Mouse (Mus musculus) A20 (cell line): Measurements from ENCODE around the gene Ttc37.

Source experiments
- DNase-seq: peaks from one replicate; pipeline ENCODE4 v3.0.0-alpha.2; 2011; ENCODE audit warnings: low read depth, low spot score

The Ttc37 gene

GRCm38 (mm10) chr13:76098493-76099303, at the start of gene Ttc37, which contains the start of gene Arsk:
Gene Ttc37 (plus strand): TSS chr13:76098734.
Gene Arsk (minus strand): TSS chr13:76098660.
- DNase-seq: peak; percentile 96

GRCm38 (mm10) chr13:76055391-76056232, 42.9 kb upstream of the Ttc37 start:
- DNase-seq: no peak

- DNase-seq: no peak
Measured at GRCm38 (mm10) chr13:76056261-76056724, 42.2 kb upstream of the Ttc37 start.

GRCm38 (mm10) chr13:76056896-76057266, 41.7 kb upstream of the Ttc37 start, which contains the start of gene Gpr150:
Gene Gpr150 (minus strand): TSS chr13:76056996.
- no peak for DNase-seq

DNA sequence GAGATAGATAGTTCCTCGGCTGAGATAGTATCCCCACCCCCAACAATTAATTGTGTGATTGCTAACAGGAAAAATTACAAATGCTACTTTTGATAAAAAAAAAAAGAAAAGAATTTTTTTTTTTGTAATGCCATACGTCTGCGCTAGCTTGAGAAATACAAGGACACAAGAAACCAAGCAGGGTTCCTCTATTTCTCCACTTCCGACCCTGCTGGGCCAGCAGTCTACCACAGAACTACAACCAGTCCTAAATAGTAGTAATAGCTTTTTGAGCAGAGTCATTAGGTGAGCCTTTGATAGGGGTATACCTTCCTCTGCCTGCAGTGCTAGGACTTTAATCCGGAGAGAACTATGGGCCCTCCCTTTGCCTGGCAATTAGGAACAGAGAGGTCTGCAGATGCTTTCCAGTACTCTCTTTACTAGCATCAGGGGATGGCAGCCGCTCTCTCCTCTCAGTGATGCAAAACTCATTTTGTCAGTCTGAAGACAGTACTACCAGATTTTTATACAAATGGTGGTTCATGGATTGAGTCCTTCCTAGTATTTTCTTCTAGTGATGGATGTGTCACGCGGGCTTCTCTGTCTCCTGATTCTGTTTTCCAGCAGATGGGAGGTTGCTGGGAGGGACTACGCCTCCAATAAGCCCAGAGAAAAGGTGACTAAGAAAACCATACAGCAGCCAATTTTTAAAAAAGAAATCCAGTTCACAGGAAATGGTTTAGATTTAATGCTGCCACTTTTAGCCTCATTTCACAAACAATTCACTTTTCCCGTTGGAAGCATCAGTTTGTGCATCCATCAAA, 41.1 kb upstream of the Ttc37 start:
- no peak for DNase-seq

GRCm38 (mm10) chr13:76059591-76059990, 38.9 kb upstream of the Ttc37 start:
- DNase-seq: no peak

DNA sequence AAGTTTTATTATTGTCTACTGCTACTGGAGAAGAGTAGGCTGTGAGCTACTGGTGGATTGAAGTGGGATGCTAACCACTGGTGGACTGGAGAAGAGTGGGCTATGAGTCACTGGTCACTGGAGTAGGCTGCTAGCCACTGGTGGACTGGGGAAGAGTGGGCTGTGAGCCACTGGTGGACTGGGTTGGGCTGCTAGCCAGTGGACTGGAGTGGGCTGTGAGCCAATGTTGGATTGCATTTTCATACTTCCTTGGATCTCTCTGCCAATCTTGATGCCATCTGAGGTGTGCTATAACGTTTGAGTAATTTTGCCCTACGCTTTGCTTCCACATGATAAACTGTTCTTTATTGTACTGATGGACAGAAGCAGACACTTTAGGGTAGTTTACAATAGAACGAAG, 36.4 kb upstream of the Ttc37 start:
- DNase-seq: no peak

DNA sequence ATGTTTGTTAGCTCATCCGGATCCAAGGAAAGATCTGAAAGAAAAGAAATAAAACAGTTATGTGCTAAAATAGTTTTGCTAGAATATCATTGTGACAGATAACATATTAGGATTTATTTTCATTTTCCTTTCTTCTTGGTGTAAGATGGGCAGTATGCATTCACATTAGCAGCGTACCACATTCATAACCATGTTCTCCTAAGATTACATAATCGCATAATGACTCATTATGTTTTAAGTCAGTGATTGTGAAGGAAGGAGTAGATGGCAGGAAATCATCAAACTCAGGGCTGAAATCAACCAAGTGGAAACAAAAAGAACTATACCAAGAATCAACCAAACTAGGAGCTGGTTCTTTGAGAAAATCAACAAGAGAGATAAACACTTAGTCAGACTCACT, 36.0 kb upstream of the Ttc37 start:
- no peak for DNase-seq

DNA sequence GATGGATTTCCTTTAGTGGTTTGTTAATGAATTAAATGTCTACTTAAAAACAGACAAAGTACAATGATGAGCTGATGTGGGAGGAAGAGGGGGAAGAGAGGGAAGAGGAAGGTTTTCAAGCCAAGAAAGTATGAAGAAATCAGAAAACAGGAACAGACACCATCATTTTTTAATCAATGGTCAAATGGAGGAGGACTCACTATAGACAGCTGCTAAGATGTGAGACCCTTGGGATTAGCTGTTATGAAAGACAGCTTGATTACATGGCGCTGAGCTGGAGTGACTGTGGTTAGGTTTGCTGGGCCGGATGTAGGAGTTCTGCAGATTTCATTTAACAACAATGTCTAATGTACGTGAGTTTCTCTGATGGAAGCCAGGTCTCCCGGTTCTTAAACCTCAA, 35.0 kb upstream of the Ttc37 start:
- DNase-seq: no peak

- no peak for DNase-seq
Measured at GRCm38 (mm10) chr13:76064363-76064945, 34.1 kb upstream of the Ttc37 start.

DNA sequence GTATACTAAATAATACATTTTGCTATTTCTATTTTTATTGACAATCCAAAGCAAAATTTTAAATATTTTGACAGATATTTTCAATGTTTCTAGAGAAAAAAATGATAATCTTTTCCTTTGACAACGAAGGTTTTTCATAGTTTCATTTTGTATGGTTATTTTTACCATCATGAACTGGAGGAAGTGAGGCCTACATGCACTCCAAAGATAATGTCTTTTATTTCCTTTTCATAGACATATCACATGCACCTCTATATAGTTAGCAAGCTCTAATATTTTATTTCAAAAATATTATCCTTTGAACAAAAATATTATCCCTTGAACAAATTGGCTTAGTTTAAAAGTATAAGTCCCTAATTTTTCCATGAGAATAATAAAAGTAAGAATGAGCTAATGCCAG, 24.2 kb upstream of the Ttc37 start:
- no peak for DNase-seq

DNA sequence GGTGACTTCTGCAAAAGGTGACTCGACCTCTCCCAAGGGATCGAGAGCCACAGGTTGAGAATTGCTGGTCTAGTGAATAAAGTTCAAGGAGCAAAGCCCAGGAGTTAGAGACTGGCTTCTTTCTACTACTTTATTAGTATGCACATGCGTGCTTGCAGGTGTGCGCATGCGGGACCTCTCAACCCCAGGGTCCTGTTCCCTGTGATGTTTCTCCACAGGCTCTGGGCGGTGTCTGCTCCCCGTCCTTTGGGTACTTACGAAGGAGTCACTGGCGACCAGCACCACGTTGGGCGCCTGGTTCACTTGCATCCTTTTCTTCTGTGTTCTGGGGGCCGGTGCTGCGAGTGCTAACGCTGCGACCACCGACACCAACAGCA, 430 bp upstream of the Ttc37 start:
- DNase-seq: no peak

DNA sequence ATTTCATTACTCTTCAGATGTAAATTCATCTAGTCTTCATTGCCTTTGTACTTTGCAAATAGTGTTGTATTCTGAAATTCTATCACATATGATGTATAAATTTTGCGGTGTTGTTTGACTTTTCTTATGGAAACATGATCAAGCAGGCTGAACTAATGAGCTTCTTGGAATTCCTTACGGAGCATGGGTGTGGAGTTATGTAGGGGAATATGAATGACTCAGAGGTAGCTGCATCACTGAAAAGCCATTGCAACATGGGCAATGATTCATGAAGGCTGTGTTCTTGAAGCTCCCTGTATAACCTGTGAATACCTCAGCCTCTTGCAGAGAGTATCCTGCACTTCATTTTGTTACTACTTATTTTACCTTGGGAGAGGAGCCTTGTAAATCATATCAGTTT, 3.5 kb downstream of the Ttc37 start:
- no peak for DNase-seq

- DNase-seq: no peak
Measured at GRCm38 (mm10) chr13:76109069-76109824, 10.7 kb downstream of the Ttc37 start.

DNA sequence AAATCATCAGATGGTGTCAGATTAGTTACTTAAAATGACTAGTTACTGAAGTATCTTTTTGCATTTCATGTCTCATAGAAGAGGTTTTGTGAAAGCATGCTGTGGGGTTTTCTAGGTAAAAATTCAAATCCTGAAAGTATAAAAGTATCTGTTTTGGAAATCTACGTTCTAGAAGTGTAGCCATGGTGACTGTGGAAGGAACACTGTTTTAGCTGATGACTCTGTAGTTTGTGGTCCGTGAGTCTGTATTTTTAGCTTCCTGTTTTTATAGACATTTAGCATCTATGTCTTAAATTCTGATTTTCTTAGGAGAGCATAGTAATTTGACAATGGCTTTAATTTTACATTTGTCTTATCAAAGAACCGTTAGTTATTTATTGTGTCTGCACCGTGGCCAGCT, 30.3 kb downstream of the Ttc37 start:
- DNase-seq: no peak

- no peak for DNase-seq
Measured at GRCm38 (mm10) chr13:76132415-76132814, 33.9 kb downstream of the Ttc37 start.

GRCm38 (mm10) chr13:76138862-76139261, 40.3 kb downstream of the Ttc37 start:
- peak; percentile 67 for DNase-seq

- DNase-seq: peak; percentile 77
Measured at GRCm38 (mm10) chr13:76141117-76141808, 42.7 kb downstream of the Ttc37 start.

DNA sequence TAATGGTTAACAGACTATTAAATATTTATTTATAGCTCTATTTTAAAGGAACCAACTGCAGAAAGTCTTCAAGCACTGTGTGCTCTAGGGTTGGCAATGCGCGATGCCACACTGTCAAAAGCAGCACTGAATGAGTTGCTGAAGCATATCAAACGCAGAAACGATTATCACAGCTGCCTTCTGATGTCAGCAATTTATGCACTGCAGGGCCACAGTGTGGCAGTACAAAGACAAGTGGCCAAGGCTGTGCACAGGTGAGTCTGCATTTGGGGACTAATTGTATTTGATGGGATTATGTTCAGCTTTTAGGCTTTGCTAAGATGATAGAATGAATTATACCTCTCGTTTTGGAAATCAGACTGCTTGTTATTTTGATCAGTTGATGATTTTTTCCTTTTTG, 51.9 kb downstream of the Ttc37 start:
- no peak for DNase-seq

DNA sequence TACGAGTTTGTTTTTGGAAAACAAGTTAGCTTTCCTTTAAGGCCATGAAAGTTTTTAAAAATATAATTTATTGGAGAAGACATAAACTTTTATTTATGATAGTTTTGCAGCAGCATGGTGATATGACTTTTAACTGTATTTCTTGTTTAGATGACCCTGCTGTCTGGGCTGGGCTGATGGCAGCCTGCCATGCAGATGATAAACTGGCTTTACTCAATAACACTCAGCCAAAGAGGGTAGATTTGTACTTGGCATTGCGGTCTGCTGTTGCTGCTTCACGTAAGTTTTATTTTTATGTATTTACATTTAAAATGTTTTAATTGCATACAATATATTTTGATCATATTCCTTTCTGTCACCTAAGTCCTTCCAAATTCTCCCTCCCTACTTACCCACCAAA, 58.6 kb downstream of the Ttc37 start:
- no peak for DNase-seq
